ENCODE assay signal across 34 mouse cellular contexts in the genomic region with DNA sequence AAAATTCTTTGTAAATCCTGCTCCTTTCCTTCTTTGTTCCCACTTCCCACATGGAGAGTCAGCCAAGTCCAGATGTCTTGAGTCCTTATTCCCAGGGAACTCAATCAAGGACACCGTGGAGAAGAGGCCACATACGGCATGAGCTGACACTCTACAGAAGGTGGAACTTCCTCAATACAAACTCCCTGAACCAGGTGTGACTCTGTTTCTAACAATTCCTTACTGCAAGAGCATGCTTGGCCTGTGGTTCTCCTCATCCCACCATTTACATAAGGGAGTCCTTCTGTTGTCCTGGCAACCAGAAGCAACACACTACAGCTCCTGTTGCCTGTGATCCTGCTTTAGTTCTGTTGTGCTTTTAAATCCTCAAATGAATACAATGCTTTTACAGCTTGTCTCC. TPM values are rescaled to one million over a fixed set of nuclear protein-coding genes. Genes with fewer than 3 reads are reported as not detected.
DNase-seq lines count a peak whose midpoint lies in the region; ATAC-seq and TF ChIP-seq lines count a peak whose summit lies in the region.
"Had no signal": no experiment of that assay in that cellular context is flagged by ENCODE, and none has a peak within 500 bp of the region (broad histone marks: within the 10 kb centered on the region; RNA-seq: fewer than 3 reads in every experiment).

No protein-coding gene starts in this region.

- no peak overlapping the region for H3K9ac ChIP-seq in embryonic facial prominence, embryonic 14.5 days (ENCODE audit: low read depth, low read length)
- H3K9ac ChIP-seq in midbrain, embryonic 14.5 days (replicated peaks; ENCODE audit: low read length), result no peak overlapping the region
- H3K9ac ChIP-seq in stomach, postnatal 0 days (ENCODE audit: low read length), result no peak overlapping the region
- H3K9ac ChIP-seq: embryonic facial prominence, embryonic 12.5 days; liver, embryonic 15.5 days; lung, embryonic 14.5 days; neural tube, embryonic 12.5 days had no signal

- H3K27me3 ChIP-seq in embryonic facial prominence, embryonic 14.5 days (replicated peaks; ENCODE audit: control insufficient read depth, insufficient read depth, low read length), result no peaks in the 10 kb centered on the region
- H3K27me3 ChIP-seq in embryonic facial prominence, embryonic 10.5 days (replicated peaks; ENCODE audit: low read depth, poor library complexity, severe bottlenecking), result no peaks in the 10 kb centered on the region
- no peaks in the 10 kb centered on the region for H3K27me3 ChIP-seq in midbrain, embryonic 14.5 days (ENCODE audit: control insufficient read depth, insufficient read depth, low read length)
- H3K27me3 ChIP-seq in midbrain, embryonic 10.5 days (ENCODE audit: low read depth, poor library complexity, severe bottlenecking), result peaks cover 27% of the 10 kb centered on the region
- no peaks in the 10 kb centered on the region for H3K27me3 ChIP-seq in stomach, postnatal 0 days (ENCODE audit: control insufficient read depth, insufficient read depth, low read length)
- H3K27me3 ChIP-seq: CH12.LX; embryonic facial prominence, embryonic 12.5 days; liver, embryonic 15.5 days; neural tube, embryonic 12.5 days had no signal

- H3K4me3 ChIP-seq in embryonic facial prominence, embryonic 14.5 days (ENCODE audit: low read depth, low read length), result no peak overlapping the region
- no peak overlapping the region for H3K4me3 ChIP-seq in embryonic facial prominence, embryonic 10.5 days
- no peak overlapping the region for H3K4me3 ChIP-seq in midbrain, embryonic 14.5 days (replicated peaks; ENCODE audit: low read depth, low read length)
- no peak overlapping the region for H3K4me3 ChIP-seq in midbrain, embryonic 10.5 days
- H3K4me3 ChIP-seq in stomach, postnatal 0 days (ENCODE audit: low read depth, low read length), result no peak overlapping the region
- H3K4me3 ChIP-seq: embryonic facial prominence, embryonic 12.5 days; erythroblast, embryonic 14.5 days; hindbrain, embryonic 10.5 days; left cerebral cortex, adult 2 months; liver, embryonic 15.5 days; myocyte; neural tube, embryonic 12.5 days had no signal

- H3K36me3 ChIP-seq in embryonic facial prominence, embryonic 14.5 days (ENCODE audit: control insufficient read depth, insufficient read depth, low read length), result no peaks in the 10 kb centered on the region
- no peaks in the 10 kb centered on the region for H3K36me3 ChIP-seq in embryonic facial prominence, embryonic 10.5 days (replicated peaks)
- no peaks in the 10 kb centered on the region for H3K36me3 ChIP-seq in midbrain, embryonic 14.5 days (ENCODE audit: control insufficient read depth, insufficient read depth, low read length)
- no peaks in the 10 kb centered on the region for H3K36me3 ChIP-seq in midbrain, embryonic 10.5 days
- H3K36me3 ChIP-seq in stomach, postnatal 0 days (ENCODE audit: control insufficient read depth, insufficient read depth, low read length), result no peaks in the 10 kb centered on the region
- H3K36me3 ChIP-seq: embryonic facial prominence, embryonic 12.5 days; hindbrain, embryonic 10.5 days; liver, embryonic 15.5 days; neural tube, embryonic 12.5 days had no signal

- peak; percentile 47; the same call in 1 of the 2 replicates for ATAC-seq in embryonic facial prominence, embryonic 14.5 days (ENCODE audit: low read depth)
- no peak for ATAC-seq in midbrain, embryonic 14.5 days (ENCODE audit: low FRiP score, low TSS enrichment)
- no peak for ATAC-seq in stomach, postnatal 0 days (ENCODE audit: low FRiP score, low TSS enrichment)
- ATAC-seq: hindbrain, embryonic 16.5 days had no signal

- no peak overlapping the region for H3K4me2 ChIP-seq in embryonic facial prominence, embryonic 14.5 days (ENCODE audit: low read depth, low read length)
- H3K4me2 ChIP-seq in midbrain, embryonic 14.5 days (ENCODE audit: low read length), result no peak overlapping the region
- no peak overlapping the region for H3K4me2 ChIP-seq in stomach, postnatal 0 days (replicated peaks; ENCODE audit: low read depth)
- H3K4me2 ChIP-seq: embryonic facial prominence, embryonic 12.5 days; liver, embryonic 15.5 days; lung, embryonic 14.5 days; midbrain, embryonic 11.5 days; neural tube, embryonic 12.5 days had no signal

- DNase-seq in embryonic facial prominence, embryonic 14.5 days (ENCODE audit: low spot score), result peak; percentile 39
- no peak for DNase-seq in embryonic facial prominence, embryonic 10.5 days (ENCODE audit: low spot score)
- DNase-seq in layer of hippocampus, adult 11-12 months (ENCODE audit: low spot score), result peak; percentile 12
- DNase-seq in layer of hippocampus, adult 8-10 months (ENCODE audit: low spot score in 2 of 2), result no peak
- DNase-seq in midbrain, embryonic 14.5 days, result peak; percentile 16
- no peak for DNase-seq in midbrain, embryonic 10.5 days (ENCODE audit: low spot score)
- peak; percentile 40 for DNase-seq in telencephalon, adult 2 months (ENCODE audit: low read depth, low spot score)
- DNase-seq in stomach, postnatal 0 days (ENCODE audit: low spot score), result no peak
- DNase-seq: adrenal gland, adult 8-10 months; cerebellum, adult 11 months; cerebellum, adult 9-10 months; cerebellum, postnatal 36 days; gastrocnemius, postnatal 14 days; heart, postnatal 14 days; kidney, adult 18-20 months; kidney, postnatal 36 days; lung, embryonic 14.5 days; spleen, adult 18-20 months; thymus, adult 2 months; thymus, postnatal 36 days had no signal

- TF ChIP-seq EP300 in stomach, postnatal 0 days (optimal IDR thresholded peaks at IDR 0.05), result no peak

- H3K4me1 ChIP-seq in embryonic facial prominence, embryonic 14.5 days (ENCODE audit: control insufficient read depth, insufficient read depth, low read length), result no peaks in the 10 kb centered on the region
- 0 out of 2 replicates have a peak, but pooled peaks cover 2% of the 10 kb centered on the region for H3K4me1 ChIP-seq in embryonic facial prominence, embryonic 10.5 days
- no peaks in the 10 kb centered on the region for H3K4me1 ChIP-seq in midbrain, embryonic 14.5 days (ENCODE audit: control insufficient read depth, insufficient read depth, low read length)
- H3K4me1 ChIP-seq in midbrain, embryonic 10.5 days, result peaks cover 11% of the 10 kb centered on the region; the same call in 1 of the 2 replicates
- no peaks in the 10 kb centered on the region for H3K4me1 ChIP-seq in stomach, postnatal 0 days (replicated peaks; ENCODE audit: control insufficient read depth, insufficient read depth)
- H3K4me1 ChIP-seq: embryonic facial prominence, embryonic 12.5 days; liver, embryonic 15.5 days had no signal

- H3K9me3 ChIP-seq in embryonic facial prominence, embryonic 14.5 days (ENCODE audit: control insufficient read depth, low read length), result no peaks in the 10 kb centered on the region
- H3K9me3 ChIP-seq in embryonic facial prominence, embryonic 10.5 days, result no peaks in the 10 kb centered on the region
- H3K9me3 ChIP-seq in midbrain, embryonic 14.5 days (ENCODE audit: control insufficient read depth, low read length), result no peaks in the 10 kb centered on the region
- no peaks in the 10 kb centered on the region for H3K9me3 ChIP-seq in midbrain, embryonic 10.5 days (replicated peaks)
- no peaks in the 10 kb centered on the region for H3K9me3 ChIP-seq in stomach, postnatal 0 days (ENCODE audit: control insufficient read depth, low read length)
- H3K9me3 ChIP-seq: embryonic facial prominence, embryonic 12.5 days; hindbrain, embryonic 10.5 days; liver, embryonic 15.5 days; neural tube, embryonic 12.5 days had no signal

- no peak overlapping the region for H3K27ac ChIP-seq in embryonic facial prominence, embryonic 14.5 days (replicated peaks; ENCODE audit: low read depth, low read length)
- H3K27ac ChIP-seq in embryonic facial prominence, embryonic 10.5 days (replicated peaks), result no peak overlapping the region
- no peak overlapping the region for H3K27ac ChIP-seq in midbrain, embryonic 14.5 days (replicated peaks; ENCODE audit: low read depth, low read length)
- no peak overlapping the region for H3K27ac ChIP-seq in midbrain, embryonic 10.5 days (replicated peaks)
- H3K27ac ChIP-seq in stomach, postnatal 0 days (replicated peaks), result no peak overlapping the region
- H3K27ac ChIP-seq: embryonic facial prominence, embryonic 12.5 days; hindbrain, embryonic 10.5 days; left cerebral cortex, adult 2 months; liver, embryonic 15.5 days; neural tube, embryonic 12.5 days had no signal

- no peak for TF ChIP-seq CTCF in stomach, postnatal 0 days (IDR thresholded peaks at IDR 0.05; ENCODE audit: low read depth)

- WGBS in embryonic facial prominence, embryonic 14.5 days, result 54% methylated on average over 2 of the region's 2 CpGs
- WGBS in embryonic facial prominence, embryonic 10.5 days, result 82% methylated on average over 2 of the region's 2 CpGs
- WGBS in midbrain, embryonic 14.5 days, result 85% methylated on average over 2 of the region's 2 CpGs
- 78% methylated on average over 2 of the region's 2 CpGs for WGBS in midbrain, embryonic 10.5 days
- WGBS in stomach, postnatal 0 days, result 82% methylated on average over 2 of the region's 2 CpGs

RNA-seq across cellular contexts. Expression of a gene that starts 13.8 kb away (rescaled TPM):
- polyA plus RNA-seq in embryonic facial prominence, embryonic 14.5 days (2014; fragmentation: Nextera tagmentation; extraction: Ambion mirVana), result 1.1 and 1.4 TPM in 2 replicates
- polyA plus RNA-seq in embryonic facial prominence, embryonic 10.5 days (2016; fragmentation: Nextera tagmentation; extraction: Ambion mirVana), result 0.46 and 0.57 TPM in 2 replicates
- total RNA-seq in layer of hippocampus, adult 8-10 months (2022), result 1 to 10 TPM; 1.3 to 2.3 (median 2.1) TPM
- polyA plus RNA-seq in midbrain, embryonic 14.5 days (2014; fragmentation: Nextera tagmentation; extraction: Ambion mirVana), result 0.50 and 0.76 TPM in 2 replicates
- polyA plus RNA-seq in midbrain, embryonic 10.5 days (2016; fragmentation: Nextera tagmentation; extraction: Ambion mirVana), result 0.65 TPM in 2 replicates
- 0.04 and 0.06 TPM in 2 replicates for polyA plus RNA-seq in stomach, postnatal 0 days (2015; fragmentation: Nextera tagmentation; extraction: Ambion mirVana)
- total RNA-seq: CH12.LX; granulocyte monocyte progenitor cell, adult 5-6 weeks; megakaryocyte progenitor cell, adult 5-6 weeks had no signal
- polyA plus RNA-seq: C2C12; liver, adult 2 months; liver, embryonic 15.5 days had no signal

Comparison
In these comparisons a context has a peak if more than half of its experiments do, and no peak if none do; other contexts are left out.
1. DNase-seq: peak in embryonic facial prominence, embryonic 14.5 days (single experiment), layer of hippocampus, adult 11-12 months (single experiment), midbrain, embryonic 14.5 days (single experiment) and telencephalon, adult 2 months (single experiment); none in embryonic facial prominence, embryonic 10.5 days (single experiment), layer of hippocampus, adult 8-10 months (0 of 2), midbrain, embryonic 10.5 days (single experiment) and stomach, postnatal 0 days (single experiment).